Mouse (Mus musculus) forebrain, embryonic 11.5 days (tissue): ENCODE data around the gene Sema3e. TPM values are rescaled to one million over a fixed set of nuclear protein-coding genes. Genes with fewer than 3 reads are reported as not detected.
A peak's percentile ranks its signal among the peaks of the same experiment; 100 is the strongest.

Source experiments
- ATAC-seq: fragments of 200-750 bp; cut with Nextera tagmentation; replicated peaks from 2 replicates; pipeline ENCODE4 v1.8.0; 2017; ENCODE audit warnings: moderate TSS enrichment; ENCODE audit not compliant: low FRiP score
- DNase-seq: peaks from one replicate; pipeline ENCODE4 v3.0.0-alpha.2; 2017; ENCODE audit warnings: low spot score
- H3K27ac ChIP-seq: fragments of 300-500 bp; sonication (generic); 2 replicates; pipeline ENCODE4 v1.5.1; 2014; ENCODE audit warnings: low read depth, low read length
- H3K27me3 ChIP-seq: fragments of 300-500 bp; sonication (generic); 2 replicates; pipeline ENCODE4 v1.6.1; 2014; ENCODE audit warnings: mild to moderate bottlenecking, low read length, mixed read lengths; ENCODE audit not compliant: control insufficient read depth, insufficient read depth
- H3K36me3 ChIP-seq: fragments of 300-500 bp; sonication (generic); 2 replicates; pipeline ENCODE4 v1.6.1; 2014; ENCODE audit warnings: mild to moderate bottlenecking, low read length, moderate library complexity, mixed read lengths; ENCODE audit not compliant: control insufficient read depth, insufficient read depth
- H3K4me1 ChIP-seq: fragments of 300-500 bp; sonication (generic); replicated peaks from 2 replicates; pipeline ENCODE4 v1.6.1; 2014; ENCODE audit warnings: low read length, mixed read lengths; ENCODE audit not compliant: control insufficient read depth, insufficient read depth
- H3K4me2 ChIP-seq: fragments of 300-500 bp; sonication (generic); 2 replicates; pipeline ENCODE4 v1.6.1; 2014; ENCODE audit warnings: low read depth, mild to moderate bottlenecking, low read length, moderate library complexity, mixed read lengths; ENCODE audit not compliant: severe bottlenecking
- H3K4me3 ChIP-seq: fragments of 300-500 bp; sonication (generic); 2 replicates; pipeline ENCODE4 v1.5.1; 2014; ENCODE audit warnings: low read depth, low read length
- H3K9ac ChIP-seq: fragments of 300-500 bp; sonication (generic); 2 replicates; pipeline ENCODE4 v1.6.1; 2014; ENCODE audit warnings: low read length
- H3K9me3 ChIP-seq: fragments of 300-500 bp; sonication (generic); 2 replicates; pipeline ENCODE4 v1.6.1; 2016; ENCODE audit warnings: low read length, mixed read lengths; ENCODE audit not compliant: control insufficient read depth
- WGBS: fragments of 180-500 bp; shearing (Covaris S2); extraction: QIAGEN DNeasy Blood & Tissue Kit; methylation state at CpG from one replicate; pipeline ENCODE4 v1.1.7; 2014; 5-methylcytosine and 5-hydroxymethylcytosine counted together
- polyA plus RNA-seq: library from polyadenylated mRNA; unstranded; fragments of >200 nt; fragmentation: Nextera tagmentation; extraction: Ambion mirVana; gene quantifications from 2 replicates; pipeline ENCODE4 v1.2.1, GENCODE M21; 2014

The Sema3e gene
- polyA plus RNA-seq, 1 experiment from 2014 or later, result 1.1 TPM

GRCm38 (mm10) chr5:14198344-14199040 is 173.4 kb downstream of the Sema3e start:
- Histone ChIP-seq H3K27ac (no peak overlapping the region), H3K27me3 (no peaks in the 10 kb centered on the region), H3K36me3 (no peaks in the 10 kb centered on the region), H3K9me3 (no peaks in the 10 kb centered on the region), H3K9ac (no peak overlapping the region), H3K4me2 (no peak overlapping the region), H3K4me1 (no peaks in the 10 kb centered on the region), H3K4me3 (no peak overlapping the region)
- WGBS, result 82% methylated on average over 3 of the region's 3 CpGs
- DNase-seq (no peak), ATAC-seq (no peak)

DNA sequence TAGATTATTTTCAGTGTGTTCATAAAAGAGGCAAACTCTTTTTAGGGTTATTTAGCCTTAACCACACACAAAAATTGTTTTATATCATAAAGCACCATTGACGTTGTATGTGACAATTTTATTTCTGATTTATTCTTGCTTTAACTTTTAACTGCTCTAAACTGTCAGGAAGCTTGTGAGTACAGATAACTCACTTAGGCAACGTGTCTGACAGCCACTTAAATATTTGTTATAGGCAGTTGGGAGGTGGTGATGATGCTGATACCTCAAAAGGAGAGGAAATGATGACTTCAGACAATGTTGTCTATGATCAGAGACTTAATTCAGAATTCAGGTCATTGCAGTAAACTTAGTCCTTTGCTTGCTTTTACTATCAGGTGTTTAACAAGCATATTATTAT is 181.7 kb downstream of the Sema3e start:
- no peaks in the 10 kb centered on the region for H3K9me3 ChIP-seq
- H3K4me2 ChIP-seq, result no peak overlapping the region
- DNase-seq (no peak), ATAC-seq (no peak)
- no peaks in the 10 kb centered on the region for H3K36me3 ChIP-seq
- H3K27ac ChIP-seq, result no peak overlapping the region
- H3K4me1 ChIP-seq, result no peaks in the 10 kb centered on the region
- 81% methylated on average over 2 of the region's 2 CpGs for WGBS
- H3K27me3 ChIP-seq, result no peaks in the 10 kb centered on the region
- no peak overlapping the region for H3K9ac ChIP-seq
- H3K4me3 ChIP-seq, result no peak overlapping the region

- no peaks in the 10 kb centered on the region for H3K4me1 ChIP-seq
- WGBS, result 85% methylated on average over 3 of the region's 3 CpGs
- ATAC-seq, result no peak
These were observed 184.9 kb downstream of the Sema3e start for GRCm38 (mm10) chr5:14209962-14210361.

GRCm38 (mm10) chr5:14216211-14216610 is 191.1 kb downstream of the Sema3e start:
- 80% methylated on average over 7 of the region's 7 CpGs for WGBS
- Histone ChIP-seq H3K27ac (no peak overlapping the region), H3K27me3 (no peaks in the 10 kb centered on the region), H3K4me1 (no peaks in the 10 kb centered on the region), H3K4me3 (no peak overlapping the region), H3K4me2 (no peak overlapping the region), H3K36me3 (no peaks in the 10 kb centered on the region), H3K9me3 (no peaks in the 10 kb centered on the region), H3K9ac (no peak overlapping the region)
- DNase-seq (no peak), ATAC-seq (no peak)

More at GRCm38 (mm10) chr5:14209962-14210361, 184.9 kb downstream of the Sema3e start:
- no peaks in the 10 kb centered on the region for H3K36me3 ChIP-seq
- H3K4me2 ChIP-seq, result no peak overlapping the region
- no peaks in the 10 kb centered on the region for H3K9me3 ChIP-seq
- H3K27me3 ChIP-seq, result no peaks in the 10 kb centered on the region
- no peak for DNase-seq
- no peak overlapping the region for H3K4me3 ChIP-seq
- H3K9ac ChIP-seq, result no peak overlapping the region
- H3K27ac ChIP-seq, result no peak overlapping the region

DNA sequence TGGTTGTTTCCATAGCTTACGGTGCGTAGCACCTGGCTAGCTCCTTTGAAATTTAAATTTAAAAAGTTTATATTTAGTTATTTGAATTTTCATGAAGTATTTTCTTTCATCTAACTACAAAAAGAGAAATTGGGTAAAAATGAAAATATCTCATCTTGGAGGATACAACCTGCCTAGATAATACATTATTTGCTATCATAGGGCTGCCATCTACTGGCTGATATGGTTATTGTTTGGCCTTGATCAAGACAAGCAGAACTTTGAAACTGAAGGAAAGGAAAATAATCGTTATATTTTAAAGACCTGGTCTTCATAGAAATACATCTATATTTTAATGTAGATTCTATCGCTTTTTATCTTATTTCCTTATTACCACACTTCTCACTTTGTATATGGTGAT is 193.6 kb downstream of the Sema3e start:
- Histone ChIP-seq H3K27ac (no peak overlapping the region), H3K9ac (no peak overlapping the region), H3K27me3 (no peaks in the 10 kb centered on the region), H3K36me3 (no peaks in the 10 kb centered on the region), H3K4me1 (no peaks in the 10 kb centered on the region), H3K9me3 (no peaks in the 10 kb centered on the region), H3K4me2 (no peak overlapping the region), H3K4me3 (no peak overlapping the region)
- ATAC-seq, result no peak
- 80% methylated on average over 4 of the region's 4 CpGs for WGBS
- DNase-seq, result no peak

DNA sequence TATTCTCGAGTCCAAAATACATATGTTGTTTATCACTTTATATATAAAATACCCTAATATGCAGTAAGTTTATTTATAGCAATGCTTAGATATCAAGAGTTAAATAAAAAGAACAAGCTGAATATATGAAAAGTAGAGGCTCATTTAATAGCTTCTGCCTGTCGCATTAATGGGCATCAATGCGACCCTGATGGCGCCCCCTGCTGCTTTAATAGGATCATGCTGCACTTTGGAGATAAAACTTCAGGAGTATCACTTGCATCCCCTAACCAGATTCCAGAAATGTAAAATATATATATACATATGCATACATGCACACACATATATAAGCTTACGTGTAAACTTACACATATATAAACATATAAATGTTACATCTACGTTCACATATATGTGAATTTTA is 199.4 kb downstream of the Sema3e start:
- H3K36me3 ChIP-seq, result no peaks in the 10 kb centered on the region
- 87% methylated on average over 6 of the region's 6 CpGs for WGBS
- no peak for ATAC-seq

GRCm38 (mm10) chr5:14231027-14231426 is 206.0 kb downstream of the Sema3e start:
- DNase-seq, result no peak
- WGBS, result 82% methylated on average over 3 of the region's 3 CpGs

More for the DNA sequence above, 199.4 kb downstream of the Sema3e start:
- H3K9me3 ChIP-seq, result no peaks in the 10 kb centered on the region
- no peak overlapping the region for H3K9ac ChIP-seq
- H3K4me2 ChIP-seq, result no peak overlapping the region
- no peak overlapping the region for H3K27ac ChIP-seq
- DNase-seq, result no peak
- H3K27me3 ChIP-seq, result no peaks in the 10 kb centered on the region
- H3K4me3 ChIP-seq, result no peak overlapping the region
- H3K4me1 ChIP-seq, result no peaks in the 10 kb centered on the region

GRCm38 (mm10) chr5:14252583-14252982 is 227.5 kb downstream of the Sema3e start:
- Histone ChIP-seq H3K9ac (no peak overlapping the region), H3K9me3 (no peaks in the 10 kb centered on the region), H3K27ac (no peak overlapping the region), H3K36me3 (no peaks in the 10 kb centered on the region), H3K4me3 (no peak overlapping the region), H3K4me2 (no peak overlapping the region), H3K27me3 (no peaks in the 10 kb centered on the region), H3K4me1 (no peaks in the 10 kb centered on the region)
- WGBS, result 42% methylated on average over 8 of the region's 8 CpGs
- ATAC-seq (peak; percentile 68), DNase-seq (peak; percentile 60)

More at GRCm38 (mm10) chr5:14231027-14231426, 206.0 kb downstream of the Sema3e start:
- Histone ChIP-seq H3K9ac (no peak overlapping the region), H3K27ac (no peak overlapping the region), H3K36me3 (no peaks in the 10 kb centered on the region), H3K4me3 (no peak overlapping the region), H3K27me3 (no peaks in the 10 kb centered on the region), H3K4me2 (no peak overlapping the region), H3K9me3 (no peaks in the 10 kb centered on the region), H3K4me1 (no peaks in the 10 kb centered on the region)
- no peak for ATAC-seq

GRCm38 (mm10) chr5:14253328-14253727 is 228.3 kb downstream of the Sema3e start:
- H3K27me3 ChIP-seq, result no peaks in the 10 kb centered on the region
- ATAC-seq, result no peak
- H3K4me1 ChIP-seq, result no peaks in the 10 kb centered on the region
- H3K36me3 ChIP-seq, result no peaks in the 10 kb centered on the region
- DNase-seq, result no peak
- no peak overlapping the region for H3K9ac ChIP-seq
- H3K4me2 ChIP-seq, result no peak overlapping the region
- WGBS, result 62% methylated on average over 1 of the region's 1 CpGs
- no peaks in the 10 kb centered on the region for H3K9me3 ChIP-seq
- no peak overlapping the region for H3K27ac ChIP-seq
- H3K4me3 ChIP-seq, result no peak overlapping the region
